Comparison of ENCODE assay signal across 24 mouse cellular contexts in the genomic region with DNA sequence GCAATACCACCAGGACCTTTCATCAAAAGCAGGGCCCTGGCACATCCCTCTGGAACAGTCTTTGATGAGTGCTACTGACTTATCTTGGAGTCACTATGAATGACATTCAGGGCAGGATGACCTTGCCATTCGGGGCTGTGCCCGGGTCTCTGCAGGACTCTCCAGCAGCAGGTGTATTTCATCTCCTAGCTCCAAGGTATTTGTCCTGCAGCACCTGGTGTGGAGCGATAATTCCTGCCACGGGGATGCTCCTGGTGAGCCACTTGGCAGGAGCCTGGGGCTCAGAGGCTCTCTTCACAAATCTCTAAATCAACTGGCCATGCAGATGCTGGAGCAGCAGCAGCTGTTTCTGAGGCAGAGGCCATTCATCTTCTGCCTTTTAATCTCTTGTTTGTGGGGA.
"Had no signal": no experiment of that assay in that cellular context is flagged by ENCODE, and none has a peak within 500 bp of the region (broad histone marks: within the 10 kb centered on the region; RNA-seq: fewer than 3 reads in every experiment).

No protein-coding gene starts in this region.

- H3K9ac ChIP-seq: limb, embryonic 13.5 days; liver, embryonic 12.5 days; liver, embryonic 15.5 days; lung, embryonic 15.5 days; midbrain, embryonic 15.5 days had no signal

- H3K4me1 ChIP-seq: limb, embryonic 10.5 days; liver, embryonic 12.5 days; liver, embryonic 15.5 days; lung, embryonic 15.5 days; megakaryocyte, embryonic 14.5 days had no signal

- ATAC-seq: liver, embryonic 12.5 days; midbrain, embryonic 15.5 days had no signal

- H3K27me3 ChIP-seq: liver, embryonic 12.5 days; liver, embryonic 15.5 days; lung, embryonic 15.5 days had no signal

- H3K27ac ChIP-seq: kidney, postnatal 0 days; layer of hippocampus, adult 2 months; limb, embryonic 10.5 days; limb, embryonic 13.5 days; liver, embryonic 12.5 days; liver, embryonic 15.5 days; lung, embryonic 15.5 days; midbrain, embryonic 10.5 days; midbrain, embryonic 15.5 days; stomach, postnatal 0 days had no signal

- DNase-seq: kidney, adult 2 months; kidney, postnatal 25 days; layer of hippocampus, adult 9-11 months; liver; lung, adult 18-20 months; lung, postnatal 10 days; lung, postnatal 36 days; right cerebral cortex, adult 18-20 months; right cerebral cortex, postnatal 14 days; right cerebral cortex, postnatal 4 days; thymus, adult 2 months; thymus, postnatal 14 days; thymus, postnatal 4 days had no signal

- H3K4me3 ChIP-seq: layer of hippocampus, adult 2 months; limb, embryonic 10.5 days; limb, embryonic 13.5 days; liver, embryonic 12.5 days; liver, embryonic 15.5 days; lung, embryonic 15.5 days; megakaryocyte, embryonic 14.5 days; midbrain, embryonic 10.5 days; midbrain, embryonic 15.5 days had no signal

- H3K4me2 ChIP-seq: limb, embryonic 13.5 days; liver, embryonic 12.5 days; liver, embryonic 15.5 days; lung, embryonic 15.5 days; midbrain, embryonic 15.5 days had no signal

- H3K36me3 ChIP-seq: limb, embryonic 10.5 days; limb, embryonic 13.5 days; liver, embryonic 12.5 days; liver, embryonic 15.5 days; lung, embryonic 15.5 days; midbrain, embryonic 10.5 days; midbrain, embryonic 15.5 days had no signal

- H3K9me3 ChIP-seq: limb, embryonic 10.5 days; limb, embryonic 13.5 days; liver, embryonic 12.5 days; liver, embryonic 15.5 days; lung, embryonic 15.5 days; megakaryocyte, embryonic 14.5 days; midbrain, embryonic 10.5 days; midbrain, embryonic 15.5 days had no signal
